Mouse (Mus musculus) Patski (cell line): ENCODE measurements around the gene Adap1. TPM values are rescaled to one million over a fixed set of nuclear protein-coding genes. Genes with fewer than 3 reads are reported as not detected.

Experiments used
- ATAC-seq: fragments of 100-300 bp; one replicate; pipeline ENCODE4 v1.8.0; 2021
- CTCF ChIA-PET: fragments of 350-600 bp; sonication (Branson Sonifier 250); formaldehyde crosslinking; loops from one replicate; lab custom pipeline; 2022; ENCODE audit warnings: inconsistent platforms; lab: Charles Lee
- POLR2A ChIA-PET: fragments of 350-600 bp; sonication (Branson Sonifier 250); formaldehyde crosslinking; loops from one replicate; lab custom pipeline; 2022; ENCODE audit warnings: antibody characterized with exemption, inconsistent platforms; lab: Charles Lee
- DNase-seq: peaks from one replicate; pipeline ENCODE4 v3.0.0-alpha.2; 2011; ENCODE audit warnings: low read depth, low spot score
- H3K27me3 ChIP-seq: fragments of 371-371 bp; one replicate; pipeline ENCODE4 v1.5.1; 2021
- CTCF ChIP-seq: fragments of 100-300 bp; IDR thresholded peaks from one replicate; pipeline ENCODE4 v1.5.1; 2021
- in situ Hi-C: fragments of 300-500 bp; cut with MboI; formaldehyde crosslinking; loops from 3 replicates; pipeline ENCODE4 v1.11.1; 2018; ENCODE audit warnings: low pct_unique_long_range_greater_than_20kb, mixed read lengths
- polyA plus RNA-seq: library from polyadenylated mRNA; unstranded; gene quantifications from one replicate; pipeline ENCODE4 v1.2.3, GENCODE M21; 2021

The Adap1 gene
- polyA plus RNA-seq, 1 experiment from 2014 or later: 5.0 TPM

DNA sequence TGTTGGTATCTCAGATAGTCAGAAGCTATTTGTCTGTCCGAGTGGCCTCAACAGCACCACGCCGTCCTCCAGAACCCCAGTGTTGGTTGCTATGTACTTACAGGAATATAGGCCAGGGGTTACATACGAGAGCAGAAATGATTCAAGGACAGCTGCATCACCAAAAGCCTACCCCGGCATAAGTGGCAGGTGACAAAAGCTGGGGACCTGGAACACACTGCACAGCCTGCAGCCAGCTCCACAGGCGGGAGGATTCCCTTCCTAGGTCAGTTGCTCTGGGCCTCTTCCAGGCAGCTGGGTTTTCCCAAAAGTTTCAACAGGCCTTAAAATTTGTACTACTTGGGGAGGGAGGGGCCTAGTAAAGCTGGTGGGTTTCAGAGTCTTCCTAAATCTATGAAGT is 69.6 kb downstream of the Adap1 start:
- ChIA-PET CTCF (interaction anchor here (1.6 kb wide), 1 partner anchor 26 kb away, joined by 6 read pairs; no protein-coding TSS in a partner anchor), POLR2A (interaction anchor here (0.9 kb wide), 1 partner anchor 89 kb away, joined by 3 read pairs; no protein-coding TSS in a partner anchor)
- no peak for ATAC-seq
- no peaks in the 10 kb centered on the region for H3K27me3 ChIP-seq
- DNase-seq: no peak
- no peak for TF ChIP-seq CTCF
- in situ Hi-C loops: no loop called here

DNA sequence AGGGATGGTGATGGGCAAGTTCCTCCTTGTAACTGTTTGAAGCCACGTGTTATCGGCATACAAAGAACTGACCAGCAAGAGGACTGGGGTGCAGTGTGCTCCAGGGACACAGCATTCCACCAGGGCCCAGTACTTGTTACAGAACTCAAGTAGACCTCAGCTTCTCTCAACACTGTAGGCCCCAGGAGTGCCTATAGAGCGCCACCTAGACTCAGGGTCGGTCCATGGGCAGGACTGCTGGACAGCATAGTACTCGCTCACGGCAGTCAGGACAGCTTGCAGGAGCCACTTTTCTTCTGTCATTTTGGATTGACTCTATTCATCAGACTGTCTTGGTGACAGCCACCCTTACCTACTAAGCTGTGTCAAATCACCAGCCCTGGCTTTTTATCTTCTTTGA is 70.5 kb downstream of the Adap1 start:
- POLR2A ChIA-PET: no interaction called here
- ATAC-seq: no peak
- CTCF ChIA-PET: interaction anchor here (0.7 to 1.6 kb wide), 2 partner anchors 27 to 34 kb away, joined by 3 to 6 read pairs; no protein-coding TSS in a partner anchor

DNA sequence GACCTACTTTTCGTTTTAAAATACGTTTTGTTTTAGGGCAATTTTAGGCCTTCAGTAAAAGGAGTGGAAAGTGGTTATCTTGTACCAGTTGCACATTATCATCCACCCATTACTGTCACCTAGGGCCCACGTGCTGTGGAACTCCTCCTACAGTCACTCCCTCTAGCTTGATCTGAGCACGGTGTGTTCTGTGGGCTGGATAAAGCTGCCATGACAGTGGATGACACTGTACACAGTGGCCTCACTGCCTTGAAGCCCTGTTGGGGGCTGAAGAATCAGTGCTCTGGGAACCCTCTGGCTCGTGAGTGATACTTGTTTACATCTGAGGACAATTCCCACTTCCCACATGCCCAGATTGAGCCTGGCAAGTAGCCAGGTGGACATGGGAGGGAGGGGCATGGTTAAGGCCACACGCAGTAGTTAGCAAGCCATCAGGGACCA is 72.1 kb downstream of the Adap1 start:
- in situ Hi-C loops: no loop called here
- DNase-seq (no peak), ATAC-seq (peak; percentile 13)
- H3K27me3 ChIP-seq: no peaks in the 10 kb centered on the region
- CTCF ChIA-PET: no interaction called here
- no peak for TF ChIP-seq CTCF
- POLR2A ChIA-PET: interaction anchor here (1.1 to 1.9 kb wide), 3 partner anchors 10 to 94 kb away, joined by 3 to 6 read pairs (median 3); no protein-coding TSS in a partner anchor

More for the DNA sequence above, 70.5 kb downstream of the Adap1 start:
- in situ Hi-C loops: no loop called here
- H3K27me3 ChIP-seq: no peaks in the 10 kb centered on the region
- no peak for DNase-seq
- TF ChIP-seq CTCF: no peak

DNA sequence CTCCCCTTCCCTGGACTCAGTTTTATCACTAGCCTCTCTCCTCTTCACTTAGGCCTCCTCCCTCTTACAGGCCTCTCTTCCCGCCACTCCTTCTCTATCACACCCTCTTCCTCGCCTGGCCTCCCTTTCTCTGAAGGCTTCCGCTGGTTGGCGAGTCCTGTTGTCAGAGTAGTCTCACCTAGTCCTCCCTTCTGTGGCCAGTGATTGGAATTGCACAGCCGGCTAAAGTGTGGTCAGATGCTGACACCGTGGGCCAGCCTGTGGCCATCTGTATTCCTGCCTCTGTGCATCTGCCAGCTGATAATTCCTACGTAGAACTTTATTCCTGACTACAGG is 72.5 kb downstream of the Adap1 start:
- ATAC-seq (no peak), DNase-seq (no peak)

DNA sequence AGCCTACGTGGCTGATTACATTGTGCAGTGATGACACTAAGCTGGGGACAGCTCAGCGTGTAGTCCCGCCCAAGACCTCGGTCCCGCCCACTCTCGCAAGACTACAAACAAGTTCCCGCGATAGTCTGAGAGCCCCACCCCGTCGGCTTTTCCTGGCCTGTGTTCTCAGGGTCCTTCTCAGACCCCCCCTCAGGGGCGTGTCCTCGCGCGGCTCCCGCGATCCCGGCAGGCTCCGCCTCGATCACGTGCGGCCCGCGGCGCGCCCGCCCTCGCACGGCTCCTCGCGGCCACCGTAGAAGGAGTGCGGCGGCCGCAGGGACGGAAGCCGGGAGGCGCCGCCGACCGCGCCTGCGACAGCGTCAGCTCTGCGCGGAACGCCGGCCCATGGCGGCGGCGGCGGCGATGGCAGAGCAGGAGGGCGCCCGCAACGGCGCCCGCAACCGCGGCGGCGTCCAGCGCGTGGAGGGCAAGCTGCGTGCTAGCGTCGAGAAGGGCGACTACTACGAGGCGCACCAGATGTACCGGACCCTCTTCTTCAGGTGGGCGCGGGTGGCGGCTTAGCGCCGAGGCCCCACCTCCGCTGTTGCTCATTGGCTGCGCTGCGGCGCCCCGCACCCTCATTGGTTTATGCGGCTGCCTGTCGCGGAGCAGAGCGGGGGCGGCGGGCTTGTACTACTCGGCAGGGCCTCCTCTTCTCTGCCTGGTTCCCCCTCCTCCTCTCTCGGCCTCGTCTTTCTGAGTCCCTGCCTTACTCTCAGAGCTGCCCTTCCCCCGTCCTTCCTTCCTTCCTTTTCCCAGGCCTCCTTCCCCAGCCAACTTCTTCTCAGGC is 73.1 kb downstream of the Adap1 start, which contains the start of gene Get4:
Gene Get4 (plus strand): TSS at position 244 of the 829 bp plus-strand sequence.
- ChIA-PET CTCF (interaction anchor here (0.9 to 1.6 kb wide), 3 partner anchors 10 to 93 kb away, joined by 3 to 4 read pairs (median 3); no protein-coding TSS in a partner anchor), POLR2A (interaction anchor here (1.0 to 1.9 kb wide), 8 partner anchors 9 to 95 kb away, joined by 3 to 6 read pairs (median 4); no protein-coding TSS in a partner anchor)
- in situ Hi-C loops: no loop called here
- ATAC-seq (peak; percentile 87), DNase-seq (peak; percentile 98)
- TF ChIP-seq CTCF: no peak
- H3K27me3 ChIP-seq: no peaks in the 10 kb centered on the region

More for the DNA sequence above, 72.5 kb downstream of the Adap1 start:
- in situ Hi-C loops: no loop called here
- no peak for TF ChIP-seq CTCF
- no peaks in the 10 kb centered on the region for H3K27me3 ChIP-seq
- ChIA-PET CTCF (no interaction called here), POLR2A (interaction anchor here (1.1 to 1.9 kb wide), 4 partner anchors 10 to 94 kb away, joined by 3 to 6 read pairs (median 3); no protein-coding TSS in a partner anchor)

DNA sequence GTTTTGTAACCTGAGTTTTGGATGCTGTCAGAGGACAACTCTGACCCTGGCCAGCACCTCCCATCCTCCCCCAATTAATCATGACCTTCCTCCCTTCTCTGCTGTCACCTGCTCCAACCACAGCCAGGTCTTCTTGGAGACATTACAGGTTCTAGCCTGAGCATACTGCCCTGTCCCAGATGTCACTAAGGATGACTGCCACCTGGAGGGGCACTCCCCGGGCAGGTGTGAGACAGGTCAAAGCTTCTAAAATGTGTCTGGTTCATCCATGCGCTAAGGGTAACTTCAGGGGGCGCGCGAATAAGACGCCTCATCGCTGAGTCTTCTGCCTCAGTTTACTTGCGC is 73.7 kb downstream of the Adap1 start:
- ATAC-seq (no peak), DNase-seq (no peak)
- ChIA-PET POLR2A (interaction anchor here (0.6 to 1.9 kb wide), 9 partner anchors 8 to 529 kb away, joined by 3 to 6 read pairs (median 4); no protein-coding TSS in a partner anchor), CTCF (interaction anchor here (0.9 to 1.6 kb wide), 3 partner anchors 10 to 93 kb away, joined by 3 to 4 read pairs (median 3); no protein-coding TSS in a partner anchor)
- H3K27me3 ChIP-seq: no peaks in the 10 kb centered on the region
- in situ Hi-C loops: no loop called here
- no peak for TF ChIP-seq CTCF

DNA sequence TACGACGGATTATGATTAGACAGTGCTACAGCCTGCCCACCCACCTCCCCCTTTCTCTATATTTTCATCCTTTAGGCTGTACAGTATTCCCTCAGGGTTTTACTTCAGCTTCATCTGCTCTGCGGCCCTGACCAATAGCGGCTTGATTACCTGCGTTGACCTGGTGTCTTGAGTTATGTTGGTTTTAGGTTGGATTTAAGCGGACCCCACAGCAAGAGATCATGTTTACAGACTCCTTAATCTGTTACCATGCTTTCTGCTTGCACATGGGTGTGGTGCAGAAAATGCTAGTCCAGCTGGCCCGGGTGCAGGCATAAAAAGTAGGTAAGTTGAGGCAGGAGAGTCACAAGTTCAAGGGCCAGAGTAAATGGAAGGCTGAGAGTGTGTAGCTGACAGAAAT is 74.1 kb downstream of the Adap1 start:
- TF ChIP-seq CTCF: no peak
- DNase-seq (no peak), ATAC-seq (no peak)
- ChIA-PET CTCF (interaction anchor here (0.9 to 1.6 kb wide), 3 partner anchors 11 to 94 kb away, joined by 3 to 4 read pairs (median 3); no protein-coding TSS in a partner anchor), POLR2A (interaction anchor here (0.5 to 1.9 kb wide), 8 partner anchors 8 to 528 kb away, joined by 3 to 6 read pairs (median 4); no protein-coding TSS in a partner anchor)
- in situ Hi-C loops: no loop called here
- no peaks in the 10 kb centered on the region for H3K27me3 ChIP-seq

DNA sequence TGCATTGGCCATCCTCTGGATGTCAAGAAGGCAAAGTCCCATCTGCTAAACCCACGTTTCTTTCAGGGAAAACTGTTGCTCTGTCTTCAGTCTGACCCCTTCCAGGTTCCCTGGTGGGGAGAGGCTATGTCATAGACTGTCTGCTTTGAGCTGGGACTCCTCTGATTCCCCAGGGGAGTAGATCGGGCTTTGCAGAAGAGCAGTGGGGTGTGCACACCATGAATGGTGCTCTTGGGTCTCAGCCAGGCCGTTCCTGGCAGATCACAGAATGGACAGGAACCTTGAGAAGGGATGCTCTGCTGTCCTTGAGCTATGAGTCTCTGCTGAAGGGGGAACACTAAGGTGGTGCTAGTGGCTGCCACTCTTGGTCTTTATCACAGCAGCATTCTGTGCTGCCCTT is 76.6 kb downstream of the Adap1 start:
- no peaks in the 10 kb centered on the region for H3K27me3 ChIP-seq
- no peak for TF ChIP-seq CTCF
- CTCF ChIA-PET: interaction anchor here (1.0 kb wide), 1 partner anchor 11 kb away, joined by 3 read pairs; no protein-coding TSS in a partner anchor
- DNase-seq (no peak), ATAC-seq (no peak)
- in situ Hi-C loops: no loop called here
- POLR2A ChIA-PET: interaction anchor here (0.8 kb wide), 1 partner anchor 10 kb away, joined by 3 read pairs; no protein-coding TSS in a partner anchor

DNA sequence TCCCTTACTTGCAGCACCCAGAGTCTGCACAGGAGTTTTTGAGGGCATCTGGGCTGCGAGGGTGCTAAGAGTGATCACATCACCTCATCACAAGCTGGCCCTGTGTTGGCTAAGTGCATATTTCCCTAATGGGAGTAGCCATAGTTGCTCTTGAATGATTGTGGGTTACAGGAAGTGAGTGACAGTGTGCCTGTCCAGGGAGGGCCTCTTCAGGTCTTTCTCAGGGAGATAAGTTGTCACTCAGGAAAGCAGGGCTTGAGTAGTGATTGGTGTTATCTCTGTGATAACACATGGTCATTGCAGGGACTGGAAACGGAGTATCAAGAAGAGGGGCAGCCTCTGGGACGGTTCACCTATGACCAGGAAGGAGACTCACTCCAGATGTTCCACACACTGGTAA is 77.7 kb downstream of the Adap1 start:
- TF ChIP-seq CTCF: no peak
- no peaks in the 10 kb centered on the region for H3K27me3 ChIP-seq
- ATAC-seq (no peak), DNase-seq (no peak)
- in situ Hi-C loops: no loop called here
- ChIA-PET POLR2A (no interaction called here), CTCF (interaction anchor here (1.0 kb wide), 1 partner anchor 9 kb away, joined by 3 read pairs; no protein-coding TSS in a partner anchor)

DNA sequence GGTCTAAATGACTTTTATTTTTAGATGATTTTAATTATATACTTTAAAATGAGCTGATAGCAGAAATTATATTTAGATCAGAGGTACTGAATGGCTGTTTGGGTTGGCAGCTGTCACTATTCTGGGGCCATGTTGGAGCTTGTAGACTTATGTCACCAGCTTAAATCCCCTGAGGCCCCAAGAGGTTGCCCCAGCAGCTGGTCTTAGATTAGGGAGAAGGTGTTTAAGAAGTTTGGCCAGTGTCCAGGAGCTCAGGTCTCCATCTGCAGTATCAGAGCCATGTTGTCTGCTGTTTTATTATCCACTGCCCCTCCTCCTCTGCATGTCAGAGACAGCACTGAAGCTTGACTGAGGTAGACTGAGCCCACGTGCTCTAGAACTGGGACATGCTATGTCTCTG is 82.0 kb downstream of the Adap1 start:
- ATAC-seq (no peak), DNase-seq (no peak)
- ChIA-PET POLR2A (interaction anchor here (1.1 kb wide), 1 partner anchor 9 kb away, joined by 6 read pairs; the partner anchor contains the start of gene Get4), CTCF (no interaction called here)
- no peak for TF ChIP-seq CTCF
- H3K27me3 ChIP-seq: no peaks in the 10 kb centered on the region
- in situ Hi-C loops: no loop called here
